Mouse (Mus musculus): ENCODE results near the gene Iqcf1. TPM values are rescaled to one million over a fixed set of nuclear protein-coding genes. Genes with fewer than 3 reads are reported as not detected.
"Not testable (repeated sequence)": the region's sequence is repeated elsewhere in the genome, so short reads cannot be mapped to it uniquely, and the experiment has no call there.

The Iqcf1 gene
- total RNA-seq, 2 experiments from 2014 or later: not detected

GRCm38 (mm10) chr9:106481075-106481474, 18.7 kb upstream of the Iqcf1 start:
- no peak for DNase-seq (ENCODE audit: extremely low spot score in 1 of 2, low spot score in 1 of 2)

- DNase-seq (ENCODE audit: extremely low spot score in 1 of 2, low spot score in 1 of 2): no peak
These were observed 18.1 kb upstream of the Iqcf1 start for GRCm38 (mm10) chr9:106481676-106482075.

- DNase-seq (ENCODE audit: extremely low spot score in 1 of 2, low spot score in 1 of 2): no peak
These were observed 17.1 kb upstream of the Iqcf1 start for GRCm38 (mm10) chr9:106482578-106483115.

- no peak for DNase-seq (ENCODE audit: extremely low spot score in 1 of 2, low spot score in 1 of 2)
These were observed 16.6 kb upstream of the Iqcf1 start for GRCm38 (mm10) chr9:106483136-106483535.

GRCm38 (mm10) chr9:106483606-106484005, 16.2 kb upstream of the Iqcf1 start:
- DNase-seq (ENCODE audit: extremely low spot score in 1 of 2, low spot score in 1 of 2): no peak

GRCm38 (mm10) chr9:106485076-106485475, 14.7 kb upstream of the Iqcf1 start:
- no peak for DNase-seq (ENCODE audit: extremely low spot score in 1 of 2, low spot score in 1 of 2)

- DNase-seq (ENCODE audit: extremely low spot score in 1 of 2, low spot score in 1 of 2): not testable (repeated sequence)
These were observed 12.2 kb upstream of the Iqcf1 start for GRCm38 (mm10) chr9:106487602-106488001.

- DNase-seq (ENCODE audit: extremely low spot score in 1 of 2, low spot score in 1 of 2): no peak
These were observed 2.1 kb downstream of the Iqcf1 start for GRCm38 (mm10) chr9:106501846-106502245.

GRCm38 (mm10) chr9:106504246-106504645, 4.5 kb downstream of the Iqcf1 start:
- no peak for DNase-seq (ENCODE audit: extremely low spot score in 1 of 2, low spot score in 1 of 2)

- DNase-seq (ENCODE audit: extremely low spot score in 1 of 2, low spot score in 1 of 2): no peak
These were observed 9.6 kb downstream of the Iqcf1 start for GRCm38 (mm10) chr9:106509356-106509755.

GRCm38 (mm10) chr9:106512729-106513450, 13.1 kb downstream of the Iqcf1 start:
- no peak for DNase-seq (ENCODE audit: extremely low spot score in 1 of 2, low spot score in 1 of 2)

GRCm38 (mm10) chr9:106513566-106513965, 13.8 kb downstream of the Iqcf1 start:
- DNase-seq (ENCODE audit: extremely low spot score in 1 of 2, low spot score in 1 of 2): no peak

- DNase-seq (ENCODE audit: extremely low spot score in 1 of 2, low spot score in 1 of 2): no peak
These were observed 14.5 kb downstream of the Iqcf1 start, which contains the start of gene Iqcf5 for GRCm38 (mm10) chr9:106514273-106514672. Gene Iqcf5, plus strand, starts transcription at chr9:106514573.

GRCm38 (mm10) chr9:106519433-106519832, 19.7 kb downstream of the Iqcf1 start:
- no peak for DNase-seq (ENCODE audit: extremely low spot score in 1 of 2, low spot score in 1 of 2)

GRCm38 (mm10) chr9:106519909-106520308, 20.1 kb downstream of the Iqcf1 start:
- no peak for DNase-seq (ENCODE audit: extremely low spot score in 1 of 2, low spot score in 1 of 2)

GRCm38 (mm10) chr9:106531833-106532232, 32.1 kb downstream of the Iqcf1 start:
- peak in 1 of 2 experiments; percentile 8 for DNase-seq (ENCODE audit: extremely low spot score in 1 of 2, low spot score in 1 of 2)

- DNase-seq (ENCODE audit: extremely low spot score in 1 of 2, low spot score in 1 of 2): no peak
These were observed 34.5 kb downstream of the Iqcf1 start for GRCm38 (mm10) chr9:106534296-106534695.

- DNase-seq (ENCODE audit: extremely low spot score in 1 of 2, low spot score in 1 of 2): no peak
These were observed 35.2 kb downstream of the Iqcf1 start for GRCm38 (mm10) chr9:106534975-106535374.

Measured in layer of hippocampus, postnatal 25 days (tissue).